8 mouse cellular contexts compared by ENCODE assay signal in the genomic region with DNA sequence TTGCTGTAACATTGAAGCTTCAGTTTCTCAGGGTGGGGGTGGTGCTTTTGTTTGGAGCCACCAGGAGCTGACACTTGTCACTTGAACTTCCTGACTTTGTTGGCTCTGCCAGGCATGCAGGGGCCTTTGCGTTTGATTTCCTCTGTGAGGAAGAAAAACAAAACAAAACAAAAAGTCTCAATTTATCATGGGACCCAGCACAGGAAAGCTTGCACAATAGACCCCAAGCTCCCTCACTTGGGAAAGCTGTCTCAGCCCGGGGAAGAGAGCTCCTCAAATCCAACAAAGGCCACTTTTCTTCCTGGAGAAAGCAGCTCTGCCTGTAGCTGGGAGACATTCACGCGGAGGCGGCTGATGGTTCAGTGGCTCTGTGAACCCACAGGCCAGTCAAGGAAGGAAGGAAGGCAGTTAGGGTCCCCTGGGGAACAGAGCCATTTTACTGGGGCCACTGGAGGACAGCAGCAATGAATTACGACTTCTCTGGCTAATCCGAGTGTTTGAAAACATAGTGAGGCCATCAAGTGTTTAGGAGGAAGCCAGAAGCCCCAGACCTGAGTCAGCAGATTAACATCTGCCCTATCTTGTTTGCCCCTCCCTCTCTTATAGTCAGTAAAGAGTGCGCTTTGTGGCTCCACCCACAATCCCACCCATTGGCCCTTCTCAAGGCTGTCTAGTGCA. TPM values are rescaled to one million over a fixed set of nuclear protein-coding genes. Genes with fewer than 3 reads are reported as not detected.
DNase-seq lines count a peak whose midpoint lies in the region; ATAC-seq and TF ChIP-seq lines count a peak whose summit lies in the region.

No protein-coding gene starts in this region.

- peak overlapping the region; percentile 95 for H3K27ac ChIP-seq in bone marrow macrophage, adult 2 months (ENCODE audit: insufficient read depth, low read depth, low read length)
- H3K27ac ChIP-seq in heart, embryonic 16.5 days (ENCODE audit: low read length) = peak overlapping the region; percentile 90

- H3K4me1 ChIP-seq in bone marrow macrophage, adult 2 months (ENCODE audit: control insufficient read depth, insufficient read depth, low read length) = peaks cover 29% of the 10 kb centered on the region
- peaks cover 27% of the 10 kb centered on the region for H3K4me1 ChIP-seq in heart, embryonic 16.5 days (ENCODE audit: control insufficient read depth, insufficient read depth, low read length)
- peaks cover 57% of the 10 kb centered on the region for H3K4me1 ChIP-seq in megakaryocyte, embryonic 14.5 days

- TF ChIP-seq POLR2A in bone marrow macrophage, adult 2 months (IDR thresholded peaks at IDR 0.05; ENCODE audit: borderline replicate concordance, low read depth, low read length) = no peak

- ATAC-seq in heart, embryonic 16.5 days (replicated peaks; ENCODE audit: extremely low read depth, insufficient read depth, low FRiP score) = peak; percentile 64

- H3K4me2 ChIP-seq in heart, embryonic 16.5 days (ENCODE audit: low read depth, low read length) = no peak overlapping the region; the same call in none of the 2 replicates

- H3K4me3 ChIP-seq in bone marrow macrophage, adult 2 months (ENCODE audit: insufficient read depth, low read length) = no peak overlapping the region
- H3K4me3 ChIP-seq in heart, embryonic 16.5 days (ENCODE audit: low read length) = no peak overlapping the region
- H3K4me3 ChIP-seq in megakaryocyte, embryonic 14.5 days (replicated peaks) = peak overlapping the region; percentile 84

- peak; percentile 47 for DNase-seq in CD4-positive helper T cell, adult 2 months (ENCODE audit: low read depth, low spot score)
- DNase-seq in kidney, postnatal 10 days = peak; percentile 87
- peak; percentile 67 for DNase-seq in thymus, postnatal 25 days
- DNase-seq in right cerebral cortex, postnatal 36 days (ENCODE audit: low spot score in 2 of 2) = no peak
- DNase-seq in testis, postnatal 10 days (ENCODE audit: low spot score) = no peak

- no peaks in the 10 kb centered on the region for H3K36me3 ChIP-seq in heart, embryonic 16.5 days (ENCODE audit: control insufficient read depth, insufficient read depth)
- H3K36me3 ChIP-seq in megakaryocyte, embryonic 14.5 days (replicated peaks; ENCODE audit: low read length) = peaks cover 2% of the 10 kb centered on the region

- no peaks in the 10 kb centered on the region for H3K27me3 ChIP-seq in heart, embryonic 16.5 days (ENCODE audit: control insufficient read depth, insufficient read depth, low read length)
- peaks cover 32% of the 10 kb centered on the region for H3K27me3 ChIP-seq in megakaryocyte, embryonic 14.5 days (replicated peaks)

- H3K9ac ChIP-seq in heart, embryonic 16.5 days (ENCODE audit: low read length) = peak overlapping the region; percentile 22; the same call in 1 of the 2 replicates

- TF ChIP-seq CTCF in bone marrow macrophage, adult 2 months (IDR thresholded peaks at IDR 0.05; ENCODE audit: low read depth, low read length) = no peak

- 37% methylated on average over 8 of the region's 8 CpGs for WGBS in heart, embryonic 16.5 days

- H3K9me3 ChIP-seq in heart, embryonic 16.5 days (replicated peaks; ENCODE audit: control insufficient read depth, low read length) = no peaks in the 10 kb centered on the region
- H3K9me3 ChIP-seq in megakaryocyte, embryonic 14.5 days = peaks cover 16% of the 10 kb centered on the region

RNA-seq across cellular contexts. Expression of a gene that starts 15.3 kb away (rescaled TPM):
- polyA plus RNA-seq in bone marrow macrophage, adult 2 months (2012; ENCODE audit: insufficient read depth, insufficient read length, missing spikeins) = not detected in 2 replicates
- 0.51 and 0.68 TPM in 2 replicates for polyA plus RNA-seq in heart, embryonic 16.5 days (2015; fragmentation: Nextera tagmentation; extraction: Ambion mirVana)
- polyA plus RNA-seq in megakaryocyte, embryonic 14.5 days (2012; ENCODE audit: insufficient read depth, low replicate concordance) = 0.34 TPM in 1 of 2 replicates, not detected in the other

Comparison
In these comparisons a context has a peak if more than half of its experiments do, and no peak if none do; other contexts are left out.
1. DNase-seq: peak in CD4-positive helper T cell, adult 2 months (single experiment), kidney, postnatal 10 days (single experiment) and thymus, postnatal 25 days (single experiment); none in right cerebral cortex, postnatal 36 days (0 of 2) and testis, postnatal 10 days (single experiment).